In the genomic region with DNA sequence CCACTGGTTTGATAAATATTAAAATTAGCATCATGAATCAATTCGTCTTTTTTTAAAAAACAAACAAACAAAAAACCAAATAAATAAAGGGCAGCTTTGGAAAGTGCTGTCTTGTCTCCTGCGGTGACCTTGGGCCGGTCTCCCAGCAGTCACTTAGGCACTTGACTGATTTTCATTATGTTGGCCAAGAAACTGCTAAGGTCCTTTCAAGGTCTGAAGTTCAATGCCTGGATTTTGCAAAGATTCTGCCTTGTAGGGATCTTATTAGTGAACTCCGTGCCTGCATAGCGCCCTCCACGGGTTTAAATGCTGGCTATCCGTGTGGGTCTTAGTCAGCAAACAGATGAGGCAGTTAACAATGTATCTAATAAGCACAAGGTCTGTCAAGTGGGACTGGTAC, we compare ENCODE assay signal across 19 mouse cellular contexts. TPM values are rescaled to one million over a fixed set of nuclear protein-coding genes. Genes with fewer than 3 reads are reported as not detected.
DNase-seq lines count a peak whose midpoint lies in the region; ATAC-seq and TF ChIP-seq lines count a peak whose summit lies in the region.
"Had no signal": no experiment of that assay in that cellular context is flagged by ENCODE, and none has a peak within 500 bp of the region (broad histone marks: within the 10 kb centered on the region; RNA-seq: fewer than 3 reads in every experiment).

No protein-coding gene starts in this region.

- WGBS in hindbrain, embryonic 14.5 days, result 72% methylated on average over 7 of the region's 7 CpGs
- 80% methylated on average over 7 of the region's 7 CpGs for WGBS in hindbrain, embryonic 12.5 days
- 80% methylated on average over 7 of the region's 7 CpGs for WGBS in liver, embryonic 13.5 days (ENCODE audit: insufficient replicate concordance)
- WGBS in liver, postnatal 0 days (ENCODE audit: insufficient replicate concordance), result 81% methylated on average over 7 of the region's 7 CpGs

- H3K4me3 ChIP-seq in hindbrain, embryonic 14.5 days (replicated peaks; ENCODE audit: low read length), result no peak overlapping the region
- H3K4me3 ChIP-seq in hindbrain, embryonic 12.5 days, result no peak overlapping the region
- H3K4me3 ChIP-seq in liver, embryonic 13.5 days (replicated peaks), result no peak overlapping the region
- H3K4me3 ChIP-seq in liver, postnatal 0 days (ENCODE audit: low read depth, low read length), result no peak overlapping the region
- H3K4me3 ChIP-seq: embryonic facial prominence, embryonic 15.5 days; limb, embryonic 15.5 days; midbrain, embryonic 12.5 days had no signal

- peak; percentile 32 for DNase-seq in adrenal gland, adult 2 months
- DNase-seq in adrenal gland, adult 8-10 months, result no peak
- DNase-seq in hindbrain, embryonic 14.5 days (ENCODE audit: low spot score), result no peak
- DNase-seq in liver, embryonic 13.5 days, result no peak
- no peak for DNase-seq in liver, postnatal 0 days
- peak; percentile 65 for DNase-seq in kidney, postnatal 14 days
- DNase-seq in right cerebral cortex, adult 2 months (ENCODE audit: low spot score in 2 of 2), result no peak
- DNase-seq: cerebellum, adult 9-11 months; left cerebral cortex, postnatal 4 days; lung, adult 18-20 months; lung, postnatal 14 days; right cerebral cortex, postnatal 25 days; thymus, postnatal 25 days had no signal

- H3K9me3 ChIP-seq in hindbrain, embryonic 14.5 days (ENCODE audit: control insufficient read depth, low read length), result no peaks in the 10 kb centered on the region
- no peaks in the 10 kb centered on the region for H3K9me3 ChIP-seq in hindbrain, embryonic 12.5 days (replicated peaks)
- H3K9me3 ChIP-seq in liver, embryonic 13.5 days (replicated peaks), result no peaks in the 10 kb centered on the region
- H3K9me3 ChIP-seq in liver, postnatal 0 days (ENCODE audit: low read length), result no peaks in the 10 kb centered on the region
- H3K9me3 ChIP-seq: embryonic facial prominence, embryonic 15.5 days; limb, embryonic 15.5 days; midbrain, embryonic 12.5 days had no signal

- 0 out of 2 replicates have a peak, but pooled peaks cover 4% of the 10 kb centered on the region for H3K4me1 ChIP-seq in hindbrain, embryonic 14.5 days (replicated peaks; ENCODE audit: control insufficient read depth, insufficient read depth, low read length)
- no peaks in the 10 kb centered on the region for H3K4me1 ChIP-seq in hindbrain, embryonic 12.5 days
- 0 out of 2 replicates have a peak, but pooled peaks cover 18% of the 10 kb centered on the region for H3K4me1 ChIP-seq in liver, embryonic 13.5 days (replicated peaks)
- peaks cover 29% of the 10 kb centered on the region for H3K4me1 ChIP-seq in liver, postnatal 0 days (ENCODE audit: insufficient read depth)
- H3K4me1 ChIP-seq: embryonic facial prominence, embryonic 15.5 days; limb, embryonic 15.5 days; midbrain, embryonic 12.5 days had no signal

- ATAC-seq in hindbrain, embryonic 14.5 days (ENCODE audit: low FRiP score), result no peak
- ATAC-seq in hindbrain, embryonic 12.5 days (ENCODE audit: low FRiP score), result no peak
- ATAC-seq in liver, embryonic 13.5 days (ENCODE audit: low read depth), result no peak
- no peak for ATAC-seq in liver, postnatal 0 days
- ATAC-seq: forebrain, embryonic 14.5 days had no signal

- no peaks in the 10 kb centered on the region for H3K27me3 ChIP-seq in hindbrain, embryonic 14.5 days (ENCODE audit: control insufficient read depth, insufficient read depth, low read length)
- no peaks in the 10 kb centered on the region for H3K27me3 ChIP-seq in hindbrain, embryonic 12.5 days
- no peaks in the 10 kb centered on the region for H3K27me3 ChIP-seq in liver, embryonic 13.5 days
- no peaks in the 10 kb centered on the region for H3K27me3 ChIP-seq in liver, postnatal 0 days (ENCODE audit: insufficient read depth, low read length)
- H3K27me3 ChIP-seq: embryonic facial prominence, embryonic 15.5 days; limb, embryonic 15.5 days; midbrain, embryonic 12.5 days had no signal

- H3K4me2 ChIP-seq in hindbrain, embryonic 14.5 days (replicated peaks), result no peak overlapping the region
- H3K4me2 ChIP-seq in hindbrain, embryonic 12.5 days (replicated peaks), result no peak overlapping the region
- no peak overlapping the region for H3K4me2 ChIP-seq in liver, embryonic 13.5 days
- no peak overlapping the region for H3K4me2 ChIP-seq in liver, postnatal 0 days (ENCODE audit: low read depth, low read length)
- H3K4me2 ChIP-seq: embryonic facial prominence, embryonic 15.5 days; heart, embryonic 11.5 days; limb, embryonic 15.5 days; midbrain, embryonic 12.5 days had no signal

- no peak overlapping the region for H3K9ac ChIP-seq in hindbrain, embryonic 14.5 days
- H3K9ac ChIP-seq in hindbrain, embryonic 12.5 days, result no peak overlapping the region
- no peak overlapping the region for H3K9ac ChIP-seq in liver, embryonic 13.5 days
- H3K9ac ChIP-seq in liver, postnatal 0 days (replicated peaks), result no peak overlapping the region
- H3K9ac ChIP-seq: embryonic facial prominence, embryonic 15.5 days; limb, embryonic 15.5 days; midbrain, embryonic 12.5 days had no signal

- peaks cover 35% of the 10 kb centered on the region for H3K36me3 ChIP-seq in hindbrain, embryonic 14.5 days (replicated peaks; ENCODE audit: control insufficient read depth, insufficient read depth)
- peaks cover 38% of the 10 kb centered on the region for H3K36me3 ChIP-seq in hindbrain, embryonic 12.5 days
- H3K36me3 ChIP-seq in liver, embryonic 13.5 days, result peaks cover 39% of the 10 kb centered on the region
- peaks cover 21% of the 10 kb centered on the region for H3K36me3 ChIP-seq in liver, postnatal 0 days (replicated peaks; ENCODE audit: insufficient read depth, low read length)

- no peak for TF ChIP-seq EP300 in liver, postnatal 0 days (IDR thresholded peaks at IDR 0.05; ENCODE audit: low read depth)

- no peak for TF ChIP-seq CTCF in liver, postnatal 0 days (IDR thresholded peaks at IDR 0.05; ENCODE audit: low read depth)

- H3K27ac ChIP-seq in hindbrain, embryonic 14.5 days, result peak overlapping the region; percentile 55; the same call in 1 of the 2 replicates
- no peak overlapping the region for H3K27ac ChIP-seq in hindbrain, embryonic 12.5 days
- H3K27ac ChIP-seq in liver, embryonic 13.5 days, result 0 out of 2 replicates have a peak overlapping the region, but pooled peaks have one; percentile 11
- H3K27ac ChIP-seq in liver, postnatal 0 days (ENCODE audit: low read depth), result no peak overlapping the region
- H3K27ac ChIP-seq: embryonic facial prominence, embryonic 15.5 days; limb, embryonic 15.5 days had no signal

RNA-seq across cellular contexts. Expression of gene Rprd1b, which starts 50.7 kb away (rescaled TPM):
- 10 to 100 TPM; 30.8 to 35.2 TPM for total RNA-seq in adrenal gland, adult 2 months (2021)
- 27.1 and 27.2 TPM in 2 replicates for polyA plus RNA-seq in adrenal gland, adult 2 months (2012; rRNA removed)
- total RNA-seq in adrenal gland, adult 8-10 months (2022), result 10 to 100 TPM; 32.9 to 45.6 (median 40.1) TPM
- polyA plus RNA-seq in hindbrain, embryonic 14.5 days (2014; fragmentation: Nextera tagmentation; extraction: Ambion mirVana), result 30.8 and 34.9 TPM in 2 replicates
- 46.2 and 56.2 TPM in 2 replicates for polyA plus RNA-seq in hindbrain, embryonic 12.5 days (2016; fragmentation: Nextera tagmentation; extraction: Ambion mirVana)
- 30.0 and 35.5 TPM in 2 replicates for polyA plus RNA-seq in liver, embryonic 13.5 days (2015; fragmentation: Nextera tagmentation; extraction: Ambion mirVana)
- polyA plus RNA-seq in liver, postnatal 0 days (2015; fragmentation: Nextera tagmentation; extraction: Ambion mirVana), result 15.6 and 17.4 TPM in 2 replicates

RNA-seq across cellular contexts. Expression of gene Tti1, which starts 50.7 kb away (rescaled TPM):
- 10 to 100 TPM; 15.3 to 20.3 TPM for total RNA-seq in adrenal gland, adult 2 months (2021)
- polyA plus RNA-seq in adrenal gland, adult 2 months (2012; rRNA removed), result 12.7 and 13.5 TPM in 2 replicates
- total RNA-seq in adrenal gland, adult 8-10 months (2022), result 10 to 100 TPM; 19.0 to 28.8 (median 26.1) TPM
- polyA plus RNA-seq in hindbrain, embryonic 14.5 days (2014; fragmentation: Nextera tagmentation; extraction: Ambion mirVana), result 15.6 and 17.3 TPM in 2 replicates
- polyA plus RNA-seq in hindbrain, embryonic 12.5 days (2016; fragmentation: Nextera tagmentation; extraction: Ambion mirVana), result 25.6 and 25.8 TPM in 2 replicates
- 14.0 and 16.2 TPM in 2 replicates for polyA plus RNA-seq in liver, embryonic 13.5 days (2015; fragmentation: Nextera tagmentation; extraction: Ambion mirVana)
- polyA plus RNA-seq in liver, postnatal 0 days (2015; fragmentation: Nextera tagmentation; extraction: Ambion mirVana), result 4.7 and 5.4 TPM in 2 replicates

Comparison
In these comparisons a context has a peak if more than half of its experiments do, and no peak if none do; other contexts are left out.
1. DNase-seq: peak in adrenal gland, adult 2 months (single experiment) and kidney, postnatal 14 days (single experiment); none in adrenal gland, adult 8-10 months (single experiment), hindbrain, embryonic 14.5 days (single experiment), liver, embryonic 13.5 days (single experiment), liver, postnatal 0 days (single experiment) and right cerebral cortex, adult 2 months (0 of 2).
2. H3K27ac ChIP-seq: peak in hindbrain, embryonic 14.5 days (single experiment) and liver, embryonic 13.5 days (single experiment); none in hindbrain, embryonic 12.5 days (single experiment) and liver, postnatal 0 days (single experiment).